Mouse (Mus musculus): Measurements from ENCODE around the gene Ttc21b. TPM values are rescaled to one million over a fixed set of nuclear protein-coding genes. Genes with fewer than 3 reads are reported as not detected.
"Not testable (repeated sequence)": the region's sequence is repeated elsewhere in the genome, so short reads cannot be mapped to it uniquely, and the experiment has no call there.

The Ttc21b gene
- polyA plus RNA-seq, 1 experiment from 2014 or later: 1.2 TPM

- Histone ChIP-seq H3K27ac (ENCODE audit: low read length) (no peak overlapping the region), H3K9ac (ENCODE audit: low read depth, low read length) (no peak overlapping the region), H3K4me1 (ENCODE audit: control insufficient read depth, low read depth, low read length) (no peaks in the 10 kb centered on the region), H3K27me3 (ENCODE audit: control insufficient read depth, insufficient read depth, low read depth, low read length) (no peaks in the 10 kb centered on the region), H3K4me3 (ENCODE audit: low read depth, low read length) (no peak overlapping the region), H3K36me3 (ENCODE audit: control insufficient read depth, insufficient read depth) (no peaks in the 10 kb centered on the region), H3K4me2 (ENCODE audit: low read depth, low read length) (no peak overlapping the region), H3K9me3 (replicated peaks; ENCODE audit: control insufficient read depth, low read length) (no peaks in the 10 kb centered on the region)
- WGBS (ENCODE audit: insufficient replicate concordance): 55% methylated on average over 2 of the region's 2 CpGs
- peak; percentile 71 for ATAC-seq (ENCODE audit: low read depth)
Measured at GRCm38 (mm10) chr2:66204218-66204617, 52.2 kb downstream of the Ttc21b start.

GRCm38 (mm10) chr2:66200195-66200594 is 56.2 kb downstream of the Ttc21b start:
- H3K9ac ChIP-seq (ENCODE audit: low read depth, low read length): no peak overlapping the region
- H3K36me3 ChIP-seq (ENCODE audit: control insufficient read depth, insufficient read depth): no peaks in the 10 kb centered on the region
- no peak for ATAC-seq (ENCODE audit: low read depth)
- no peak overlapping the region for H3K4me3 ChIP-seq (ENCODE audit: low read depth, low read length)
- 24% methylated on average over 3 of the region's 3 CpGs for whole genome bisulfite sequencing (ENCODE audit: insufficient replicate concordance)
- no peaks in the 10 kb centered on the region for H3K27me3 ChIP-seq (ENCODE audit: control insufficient read depth, insufficient read depth, low read depth, low read length)
- no peak overlapping the region for H3K4me2 ChIP-seq (ENCODE audit: low read depth, low read length)
- no peaks in the 10 kb centered on the region for H3K4me1 ChIP-seq (ENCODE audit: control insufficient read depth, low read depth, low read length)
- H3K27ac ChIP-seq (ENCODE audit: low read length): no peak overlapping the region
- H3K9me3 ChIP-seq (replicated peaks; ENCODE audit: control insufficient read depth, low read length): no peaks in the 10 kb centered on the region

GRCm38 (mm10) chr2:66191691-66192100 is 64.7 kb downstream of the Ttc21b start:
- H3K9me3 ChIP-seq (replicated peaks; ENCODE audit: control insufficient read depth, low read length): no peaks in the 10 kb centered on the region
- 57% methylated on average over 13 of the region's 13 CpGs for WGBS (ENCODE audit: insufficient replicate concordance)
- no peak overlapping the region for H3K9ac ChIP-seq (ENCODE audit: low read depth, low read length)
- H3K4me2 ChIP-seq (ENCODE audit: low read depth, low read length): no peak overlapping the region
- H3K27me3 ChIP-seq (ENCODE audit: control insufficient read depth, insufficient read depth, low read depth, low read length): no peaks in the 10 kb centered on the region
- H3K36me3 ChIP-seq (ENCODE audit: control insufficient read depth, insufficient read depth): no peaks in the 10 kb centered on the region
- no peak overlapping the region for H3K4me3 ChIP-seq (ENCODE audit: low read depth, low read length)
- H3K27ac ChIP-seq (ENCODE audit: low read length): no peak overlapping the region
- no peak for ATAC-seq (ENCODE audit: low read depth)
- H3K4me1 ChIP-seq (ENCODE audit: control insufficient read depth, low read depth, low read length): no peaks in the 10 kb centered on the region

GRCm38 (mm10) chr2:66190157-66190556 is 66.3 kb downstream of the Ttc21b start:
- no peak for ATAC-seq (ENCODE audit: low read depth)
- no peaks in the 10 kb centered on the region for H3K4me1 ChIP-seq (ENCODE audit: control insufficient read depth, low read depth, low read length)
- H3K27ac ChIP-seq (ENCODE audit: low read length): no peak overlapping the region
- H3K36me3 ChIP-seq (ENCODE audit: control insufficient read depth, insufficient read depth): no peaks in the 10 kb centered on the region
- H3K9ac ChIP-seq (ENCODE audit: low read depth, low read length): no peak overlapping the region
- no peak overlapping the region for H3K4me3 ChIP-seq (ENCODE audit: low read depth, low read length)
- H3K4me2 ChIP-seq (ENCODE audit: low read depth, low read length): no peak overlapping the region
- WGBS (ENCODE audit: insufficient replicate concordance): 74% methylated on average over 5 of the region's 5 CpGs
- no peaks in the 10 kb centered on the region for H3K27me3 ChIP-seq (ENCODE audit: control insufficient read depth, insufficient read depth, low read depth, low read length)
- no peaks in the 10 kb centered on the region for H3K9me3 ChIP-seq (replicated peaks; ENCODE audit: control insufficient read depth, low read length)

GRCm38 (mm10) chr2:66189197-66189596 is 67.2 kb downstream of the Ttc21b start:
- H3K4me3 ChIP-seq (ENCODE audit: low read depth, low read length); H3K27me3 ChIP-seq (ENCODE audit: control insufficient read depth, insufficient read depth, low read depth, low read length); ATAC-seq (ENCODE audit: low read depth); H3K4me1 ChIP-seq (ENCODE audit: control insufficient read depth, low read depth, low read length); H3K36me3 ChIP-seq (ENCODE audit: control insufficient read depth, insufficient read depth); H3K9me3 ChIP-seq (replicated peaks; ENCODE audit: control insufficient read depth, low read length); H3K9ac ChIP-seq (ENCODE audit: low read depth, low read length); H3K27ac ChIP-seq (ENCODE audit: low read length); H3K4me2 ChIP-seq (ENCODE audit: low read depth, low read length): not testable (repeated sequence)
- 86% methylated on average over 12 of the region's 12 CpGs for WGBS (ENCODE audit: insufficient replicate concordance)

- no peak for ATAC-seq (ENCODE audit: low read depth)
- Histone ChIP-seq H3K27me3 (ENCODE audit: control insufficient read depth, insufficient read depth, low read depth, low read length) (no peaks in the 10 kb centered on the region), H3K4me3 (ENCODE audit: low read depth, low read length) (no peak overlapping the region), H3K4me2 (ENCODE audit: low read depth, low read length) (no peak overlapping the region), H3K4me1 (ENCODE audit: control insufficient read depth, low read depth, low read length) (no peaks in the 10 kb centered on the region), H3K9me3 (replicated peaks; ENCODE audit: control insufficient read depth, low read length) (no peaks in the 10 kb centered on the region), H3K36me3 (ENCODE audit: control insufficient read depth, insufficient read depth) (no peaks in the 10 kb centered on the region), H3K27ac (ENCODE audit: low read length) (no peak overlapping the region), H3K9ac (ENCODE audit: low read depth, low read length) (no peak overlapping the region)
- WGBS (ENCODE audit: insufficient replicate concordance): 68% methylated on average over 6 of the region's 6 CpGs
Measured at GRCm38 (mm10) chr2:66187520-66187919, 68.9 kb downstream of the Ttc21b start.

- H3K9me3 ChIP-seq (replicated peaks; ENCODE audit: control insufficient read depth, low read length): no peaks in the 10 kb centered on the region
- 67% methylated on average over 7 of the region's 7 CpGs for WGBS (ENCODE audit: insufficient replicate concordance)
- H3K36me3 ChIP-seq (ENCODE audit: control insufficient read depth, insufficient read depth): no peaks in the 10 kb centered on the region
- H3K4me2 ChIP-seq (ENCODE audit: low read depth, low read length): no peak overlapping the region
- no peak for ATAC-seq (ENCODE audit: low read depth)
- H3K4me1 ChIP-seq (ENCODE audit: control insufficient read depth, low read depth, low read length): no peaks in the 10 kb centered on the region
- H3K27me3 ChIP-seq (ENCODE audit: control insufficient read depth, insufficient read depth, low read depth, low read length): no peaks in the 10 kb centered on the region
- no peak overlapping the region for H3K4me3 ChIP-seq (ENCODE audit: low read depth, low read length)
- no peak overlapping the region for H3K9ac ChIP-seq (ENCODE audit: low read depth, low read length)
- no peak overlapping the region for H3K27ac ChIP-seq (ENCODE audit: low read length)
Measured at GRCm38 (mm10) chr2:66184431-66185164, 71.8 kb downstream of the Ttc21b start.

- H3K9ac ChIP-seq (ENCODE audit: low read depth, low read length): no peak overlapping the region
- H3K4me2 ChIP-seq (ENCODE audit: low read depth, low read length): no peak overlapping the region
- H3K27ac ChIP-seq (ENCODE audit: low read length): no peak overlapping the region
- 61% methylated on average over 10 of the region's 10 CpGs for WGBS (ENCODE audit: insufficient replicate concordance)
- H3K36me3 ChIP-seq (ENCODE audit: control insufficient read depth, insufficient read depth): no peaks in the 10 kb centered on the region
- no peak overlapping the region for H3K4me3 ChIP-seq (ENCODE audit: low read depth, low read length)
- no peaks in the 10 kb centered on the region for H3K4me1 ChIP-seq (ENCODE audit: control insufficient read depth, low read depth, low read length)
- ATAC-seq (ENCODE audit: low read depth): no peak
- H3K27me3 ChIP-seq (ENCODE audit: control insufficient read depth, insufficient read depth, low read depth, low read length): no peaks in the 10 kb centered on the region
- no peaks in the 10 kb centered on the region for H3K9me3 ChIP-seq (replicated peaks; ENCODE audit: control insufficient read depth, low read length)
Measured at GRCm38 (mm10) chr2:66180293-66180692, 76.1 kb downstream of the Ttc21b start.

- 52% methylated on average over 10 of the region's 10 CpGs for WGBS (ENCODE audit: insufficient replicate concordance)
- no peak overlapping the region for H3K4me2 ChIP-seq (ENCODE audit: low read depth, low read length)
- no peaks in the 10 kb centered on the region for H3K36me3 ChIP-seq (ENCODE audit: control insufficient read depth, insufficient read depth)
- no peaks in the 10 kb centered on the region for H3K27me3 ChIP-seq (ENCODE audit: control insufficient read depth, insufficient read depth, low read depth, low read length)
- no peak overlapping the region for H3K4me3 ChIP-seq (ENCODE audit: low read depth, low read length)
- no peak overlapping the region for H3K27ac ChIP-seq (ENCODE audit: low read length)
- H3K9ac ChIP-seq (ENCODE audit: low read depth, low read length): no peak overlapping the region
- no peaks in the 10 kb centered on the region for H3K4me1 ChIP-seq (ENCODE audit: control insufficient read depth, low read depth, low read length)
- no peaks in the 10 kb centered on the region for H3K9me3 ChIP-seq (replicated peaks; ENCODE audit: control insufficient read depth, low read length)
- ATAC-seq (ENCODE audit: low read depth): no peak
Measured at GRCm38 (mm10) chr2:66179782-66180181, 76.6 kb downstream of the Ttc21b start.

Data from liver, embryonic 16.5 days (tissue).